Mouse (Mus musculus) lung, postnatal 0 days (tissue): ENCODE results near the gene Gm20708.

ENCODE experiments used
- CTCF ChIP-seq: IDR thresholded peaks from 2 replicates; pipeline ENCODE4 v1.5.1; 2016; ENCODE audit warnings: antibody characterized with exemption, mild to moderate bottlenecking
- EP300 ChIP-seq: IDR thresholded peaks from 2 replicates; pipeline ENCODE4 v1.6.1; 2016; ENCODE audit warnings: antibody characterized with exemption, mild to moderate bottlenecking, control low read depth

DNA sequence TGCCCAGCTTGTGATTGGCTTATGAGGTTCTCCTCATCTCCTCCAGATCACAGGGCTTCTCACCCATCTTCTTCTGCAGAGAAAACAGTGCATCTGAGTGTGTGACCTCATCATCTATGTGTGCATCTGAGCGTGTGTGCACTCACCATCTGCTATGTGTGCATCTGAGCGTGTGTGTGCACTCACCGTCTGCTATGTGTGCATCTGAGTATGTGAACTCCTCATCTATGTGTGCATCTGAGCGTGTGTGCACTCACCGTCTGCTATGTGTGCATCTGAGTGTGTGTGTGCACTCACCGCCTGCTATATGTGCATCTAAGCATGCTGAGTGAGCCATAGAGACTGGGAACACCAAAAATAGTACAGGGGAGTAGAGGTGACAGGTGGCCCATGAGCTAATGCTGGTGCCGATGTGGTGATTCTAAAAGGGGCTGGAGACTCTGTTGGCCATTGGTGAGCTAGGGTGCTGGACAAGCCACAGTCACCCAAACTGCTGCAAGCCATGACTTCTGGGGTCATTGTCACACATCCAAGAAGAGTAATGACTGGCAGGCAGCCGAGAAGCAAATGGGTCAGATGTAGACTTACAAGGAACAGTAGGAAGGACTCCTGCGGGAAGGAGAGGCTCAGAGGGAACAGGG is 71.0 kb downstream of the Gm20708 start:
- TF ChIP-seq CTCF = no peak
- no peak for TF ChIP-seq EP300
